ENCODE assay signal across 9 mouse cellular contexts in genomic region chr16:36561386-36562338, GRCm38 (mm10). TPM values are rescaled to one million over a fixed set of nuclear protein-coding genes. Genes with fewer than 3 reads are reported as not detected.
A peak's percentile ranks its signal among the peaks of the same experiment; 100 is the strongest.
DNase-seq lines count a peak whose midpoint lies in the region; ATAC-seq and TF ChIP-seq lines count a peak whose summit lies in the region.
"Had no signal": no experiment of that assay in that cellular context is flagged by ENCODE, and none has a peak within 500 bp of the region (broad histone marks: within the 10 kb centered on the region; RNA-seq: fewer than 3 reads in every experiment).

TSS of gene Casr (minus strand) at chr16:36562141.

- no peak within 1 kb of the TSS for H3K9ac ChIP-seq in heart, postnatal 0 days (replicated peaks; ENCODE audit: low read depth, low read length)
- 0 out of 2 replicates have a peak within 1 kb of the TSS, but pooled peaks have one; percentile 15 for H3K9ac ChIP-seq in embryonic facial prominence, embryonic 12.5 days
- 0 out of 2 replicates have a peak within 1 kb of the TSS, but pooled peaks have one; percentile 35 for H3K9ac ChIP-seq in kidney, postnatal 0 days (ENCODE audit: low read depth, low read length)
- 0 out of 2 replicates have a peak within 1 kb of the TSS, but pooled peaks have one; percentile 8 for H3K9ac ChIP-seq in neural tube, embryonic 14.5 days (replicated peaks; ENCODE audit: low read depth, low read length)

- DNase-seq in heart, postnatal 0 days (ENCODE audit: low spot score), result no peak
- no peak for DNase-seq in heart, postnatal 10 days
- DNase-seq in kidney, postnatal 0 days (ENCODE audit: low spot score), result no peak
- no peak for DNase-seq in frontal cortex, postnatal 25 days (ENCODE audit: low spot score in 2 of 2)
- no peak for DNase-seq in thymus, postnatal 0 days (ENCODE audit: low spot score)
- no peak for DNase-seq in urinary bladder, postnatal 36 days (ENCODE audit: low spot score in 2 of 2)
- DNase-seq: lung, postnatal 4 days had no signal

- no peaks in the 10 kb centered on the region for H3K36me3 ChIP-seq in heart, postnatal 0 days (replicated peaks; ENCODE audit: control insufficient read depth, insufficient read depth, low read length)
- no peaks in the 10 kb centered on the region for H3K36me3 ChIP-seq in embryonic facial prominence, embryonic 12.5 days
- no peaks in the 10 kb centered on the region for H3K36me3 ChIP-seq in kidney, postnatal 0 days (ENCODE audit: insufficient read depth, low read length)
- no peaks in the 10 kb centered on the region for H3K36me3 ChIP-seq in neural tube, embryonic 14.5 days (ENCODE audit: control insufficient read depth, insufficient read depth, low read length)

- no peaks in the 10 kb centered on the region for H3K9me3 ChIP-seq in heart, postnatal 0 days (replicated peaks; ENCODE audit: control insufficient read depth, low read length)
- H3K9me3 ChIP-seq in embryonic facial prominence, embryonic 12.5 days, result no peaks in the 10 kb centered on the region
- H3K9me3 ChIP-seq in kidney, postnatal 0 days (replicated peaks; ENCODE audit: low read length), result no peaks in the 10 kb centered on the region
- H3K9me3 ChIP-seq in neural tube, embryonic 14.5 days (ENCODE audit: control insufficient read depth, low read length), result no peaks in the 10 kb centered on the region

- WGBS in heart, postnatal 0 days, result 5% methylated on average over 36 of the region's 36 CpGs
- 2% methylated on average over 36 of the region's 36 CpGs for WGBS in embryonic facial prominence, embryonic 12.5 days
- WGBS in kidney, postnatal 0 days, result 4% methylated on average over 36 of the region's 36 CpGs
- 2% methylated on average over 36 of the region's 36 CpGs for WGBS in neural tube, embryonic 14.5 days

- no peak within 1 kb of the TSS for H3K27ac ChIP-seq in heart, postnatal 0 days (ENCODE audit: low read depth)
- no peak within 1 kb of the TSS for H3K27ac ChIP-seq in embryonic facial prominence, embryonic 12.5 days
- no peak within 1 kb of the TSS for H3K27ac ChIP-seq in kidney, postnatal 0 days
- H3K27ac ChIP-seq in neural tube, embryonic 14.5 days (ENCODE audit: low read depth, low read length), result no peak within 1 kb of the TSS

- peak within 1 kb of the TSS; percentile 30 for H3K4me3 ChIP-seq in heart, postnatal 0 days (ENCODE audit: low read depth, low read length)
- peak within 1 kb of the TSS; percentile 28 for H3K4me3 ChIP-seq in embryonic facial prominence, embryonic 12.5 days
- peak within 1 kb of the TSS; percentile 27 for H3K4me3 ChIP-seq in kidney, postnatal 0 days (replicated peaks; ENCODE audit: low read depth, low read length)
- peak within 1 kb of the TSS; percentile 34 for H3K4me3 ChIP-seq in neural tube, embryonic 14.5 days (ENCODE audit: low read depth, low read length)

- TF ChIP-seq CTCF in heart, postnatal 0 days (IDR thresholded peaks at IDR 0.05; ENCODE audit: low read depth), result no peak
- TF ChIP-seq CTCF in kidney, postnatal 0 days (IDR thresholded peaks at IDR 0.05; ENCODE audit: low read depth), result no peak

- H3K4me2 ChIP-seq in heart, postnatal 0 days (ENCODE audit: low read depth, low read length), result peak within 1 kb of the TSS; percentile 69
- peak within 1 kb of the TSS; percentile 67 for H3K4me2 ChIP-seq in embryonic facial prominence, embryonic 12.5 days (replicated peaks)
- peak within 1 kb of the TSS; percentile 61 for H3K4me2 ChIP-seq in kidney, postnatal 0 days (ENCODE audit: low read length)
- peak within 1 kb of the TSS; percentile 68 for H3K4me2 ChIP-seq in neural tube, embryonic 14.5 days (ENCODE audit: low read depth, low read length)

- peaks cover 11% of the 10 kb centered on the region; the same call in 1 of the 2 replicates for H3K27me3 ChIP-seq in heart, postnatal 0 days (ENCODE audit: control insufficient read depth, insufficient read depth, low read length)
- H3K27me3 ChIP-seq in embryonic facial prominence, embryonic 12.5 days, result peaks cover 20% of the 10 kb centered on the region
- peaks cover 9% of the 10 kb centered on the region; the same call in 1 of the 2 replicates for H3K27me3 ChIP-seq in kidney, postnatal 0 days (ENCODE audit: insufficient read depth, low read length)
- peaks cover 5% of the 10 kb centered on the region; the same call in 1 of the 2 replicates for H3K27me3 ChIP-seq in neural tube, embryonic 14.5 days (ENCODE audit: control insufficient read depth, insufficient read depth, low read length)

- intact Hi-C loops in heart, postnatal 10 days (cut with DNase I), result no loop called here

- TF ChIP-seq EP300 in heart, postnatal 0 days (IDR thresholded peaks at IDR 0.05; ENCODE audit: low read depth), result no peak

- H3K4me1 ChIP-seq in heart, postnatal 0 days (ENCODE audit: control insufficient read depth, insufficient read depth), result peaks cover 8% of the 10 kb centered on the region; the same call in 1 of the 2 replicates
- H3K4me1 ChIP-seq in embryonic facial prominence, embryonic 12.5 days, result peaks cover 9% of the 10 kb centered on the region; the same call in 1 of the 2 replicates
- H3K4me1 ChIP-seq in kidney, postnatal 0 days (replicated peaks; ENCODE audit: insufficient read depth, low read length), result no peaks in the 10 kb centered on the region; the same call in 1 of the 2 replicates
- peaks cover 3% of the 10 kb centered on the region; the same call in 1 of the 2 replicates for H3K4me1 ChIP-seq in neural tube, embryonic 14.5 days (ENCODE audit: control insufficient read depth, insufficient read depth, low read length)

- ATAC-seq in heart, postnatal 0 days (ENCODE audit: insufficient read depth, low read depth), result no peak
- ATAC-seq in embryonic facial prominence, embryonic 12.5 days (ENCODE audit: insufficient number of reproducible peaks, insufficient read depth, low FRiP score, low TSS enrichment), result no peak
- ATAC-seq in kidney, postnatal 0 days (replicated peaks; ENCODE audit: low FRiP score, low read depth), result no peak
- peak; percentile 38; the same call in 1 of the 2 replicates for ATAC-seq in neural tube, embryonic 14.5 days (ENCODE audit: low read depth)

RNA-seq across cellular contexts. Expression of gene Casr, which starts in this region (rescaled TPM):
- 0.31 TPM in 1 of 2 replicates, not detected in the other for total RNA-seq in heart, postnatal 0 days (2014; rRNA removed; ENCODE audit: low replicate concordance)
- polyA plus RNA-seq in heart, postnatal 0 days (2015; fragmentation: Nextera tagmentation; extraction: Ambion mirVana), result not detected in 2 replicates
- total RNA-seq in heart, postnatal 10 days (2021), result under 1 TPM in 1 of 2 experiments, not detected in 1; 0.15 TPM
- polyA plus RNA-seq in embryonic facial prominence, embryonic 12.5 days (2016; fragmentation: Nextera tagmentation; extraction: Ambion mirVana), result 0.11 and 0.56 TPM in 2 replicates
- 3.5 and 4.6 TPM in 2 replicates for polyA plus RNA-seq in kidney, postnatal 0 days (2015; fragmentation: Nextera tagmentation; extraction: Ambion mirVana)
- polyA plus RNA-seq in neural tube, embryonic 14.5 days (2014; fragmentation: Nextera tagmentation; extraction: Ambion mirVana), result not detected in 2 replicates
- polyA plus RNA-seq in thymus, postnatal 0 days (2015; fragmentation: Nextera tagmentation; extraction: Ambion mirVana), result 0.27 and 0.35 TPM in 2 replicates

Comparison
In these comparisons a context has a peak if more than half of its experiments do, and no peak if none do; other contexts are left out.
1. Peak in ATAC-seq, H3K4me3 ChIP-seq, H3K9ac ChIP-seq and H3K4me2 ChIP-seq in neural tube, embryonic 14.5 days; RNA of the gene not detected or under 1 TPM.